Mouse (Mus musculus) testis, adult 2 months (tissue): ENCODE results near the gene Zfp799.

ENCODE experiments used
- CTCF ChIP-seq: fragments of 200-500 bp; IDR thresholded peaks from 2 replicates; pipeline ENCODE4 v1.5.1; 2012; ENCODE audit warnings: low read depth, mild to moderate bottlenecking, inconsistent platforms, low read length, moderate library complexity; ENCODE audit not compliant: control insufficient read depth, insufficient read depth, insufficient replicate concordance
- POLR2A ChIP-seq: fragments of 200-500 bp; IDR thresholded peaks from 2 replicates; pipeline ENCODE4 v1.6.1; 2012; ENCODE audit warnings: low read depth, mild to moderate bottlenecking, inconsistent platforms, low read length, moderate library complexity; ENCODE audit not compliant: control insufficient read depth

DNA sequence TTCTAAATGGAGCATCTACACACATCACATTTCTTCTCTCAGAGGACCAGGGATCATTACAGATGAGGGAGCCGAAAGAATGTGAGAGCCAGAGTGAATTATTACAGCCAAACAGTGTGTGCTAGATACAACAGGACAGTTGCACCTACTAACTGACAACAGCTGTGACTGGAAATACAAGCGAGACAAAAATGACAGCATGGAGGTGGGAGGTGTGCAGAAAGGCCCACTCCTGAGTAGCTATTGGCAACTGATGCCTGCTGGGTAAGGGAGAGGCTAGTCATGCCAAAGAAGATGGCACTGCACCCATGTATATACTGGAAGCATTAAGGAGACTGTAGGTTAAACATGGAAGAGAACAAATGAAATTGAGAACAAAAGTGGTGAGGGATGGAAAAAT is 63.6 kb downstream of the Zfp799 start:
- TF ChIP-seq CTCF (no peak), POLR2A (no peak)
